Mouse (Mus musculus) hematopoietic stem cell, adult 5-6 weeks (primary cell): ENCODE results near the gene Ttll11. TPM values are rescaled to one million over a fixed set of nuclear protein-coding genes. Genes with fewer than 3 reads are reported as not detected.

Experiments
- ATAC-seq, 2 experiments: fragments of 125-278 bp in 1 of 2; replicated peaks in 1 of 2; 2 replicates each; pipeline ENCODE4 v1.8.0; 2016 to 2017; ENCODE audit warnings: inconsistent platforms in 2 of 2, mild to moderate bottlenecking in 2 of 2, moderate number of reproducible peaks in 2 of 2, low read depth in 1 of 2, moderate TSS enrichment in 1 of 2; ENCODE audit not compliant: low FRiP score in 2 of 2, poor library complexity in 2 of 2, severe bottlenecking in 2 of 2, insufficient read depth in 1 of 2, low TSS enrichment in 1 of 2
- total RNA-seq: library from RNA; stranded (forward); fragments of 172-1452, 232-1000 nt; gene quantifications from 2 replicates; pipeline ENCODE4 v1.2.3, GENCODE M21; 2017

Gene Ttll11
- total RNA-seq, 1 experiment from 2014 or later, result not detected

GRCm38 (mm10) chr2:35928133-35928532, 51.6 kb downstream of the Ttll11 start:
- ATAC-seq, result no peak

- ATAC-seq, result no peak; a peak in 1 of 4 replicates
Observed at GRCm38 (mm10) chr2:35924947-35925346, 54.8 kb downstream of the Ttll11 start.

- ATAC-seq, result no peak
Observed at GRCm38 (mm10) chr2:35922956-35923355, 56.8 kb downstream of the Ttll11 start.

GRCm38 (mm10) chr2:35912090-35912489, 67.6 kb downstream of the Ttll11 start:
- no peak for ATAC-seq

- ATAC-seq, result no peak
Observed at GRCm38 (mm10) chr2:35911675-35912074, 68.0 kb downstream of the Ttll11 start.

GRCm38 (mm10) chr2:35910740-35911139, 69.0 kb downstream of the Ttll11 start:
- no peak for ATAC-seq

GRCm38 (mm10) chr2:35909353-35909752, 70.4 kb downstream of the Ttll11 start:
- no peak for ATAC-seq

GRCm38 (mm10) chr2:35907578-35907977, 72.1 kb downstream of the Ttll11 start:
- ATAC-seq, result no peak

GRCm38 (mm10) chr2:35906174-35906798, 73.4 kb downstream of the Ttll11 start:
- ATAC-seq, result peak; percentile 49 to 50; a peak in 2 of 4 replicates

- no peak for ATAC-seq
Observed at GRCm38 (mm10) chr2:35900845-35901244, 78.9 kb downstream of the Ttll11 start.

- ATAC-seq, result no peak
Observed at GRCm38 (mm10) chr2:35899712-35900111, 80.0 kb downstream of the Ttll11 start.

GRCm38 (mm10) chr2:35899135-35899474, 80.6 kb downstream of the Ttll11 start:
- ATAC-seq, result no peak; a peak in 1 of 4 replicates

GRCm38 (mm10) chr2:35898425-35899134, 81.1 kb downstream of the Ttll11 start:
- peak; percentile 90 to 92 for ATAC-seq

GRCm38 (mm10) chr2:35897125-35897524, 82.6 kb downstream of the Ttll11 start:
- ATAC-seq, result no peak

- no peak for ATAC-seq
Observed at GRCm38 (mm10) chr2:35894512-35894911, 85.2 kb downstream of the Ttll11 start.

- no peak for ATAC-seq
Observed at GRCm38 (mm10) chr2:35890635-35891034, 89.1 kb downstream of the Ttll11 start.

- ATAC-seq, result no peak
Observed at GRCm38 (mm10) chr2:35889776-35890175, 89.9 kb downstream of the Ttll11 start.

- no peak for ATAC-seq
Observed at GRCm38 (mm10) chr2:35884296-35884695, 95.4 kb downstream of the Ttll11 start.
